Comparison of ENCODE assay signal across 23 mouse cellular contexts in genomic region chr11:9619986-9620385, GRCm38 (mm10).
DNase-seq lines count a peak whose midpoint lies in the region; ATAC-seq and TF ChIP-seq lines count a peak whose summit lies in the region.
"Had no signal": no experiment of that assay in that cellular context is flagged by ENCODE, and none has a peak within 500 bp of the region (broad histone marks: within the 10 kb centered on the region; RNA-seq: fewer than 3 reads in every experiment).

No protein-coding gene starts in this region.

- ATAC-seq in forebrain, embryonic 11.5 days (replicated peaks; ENCODE audit: low FRiP score): peak; percentile 53
- no peak for ATAC-seq in forebrain, postnatal 0 days
- no peak for ATAC-seq in forebrain, embryonic 14.5 days
- ATAC-seq in forebrain, embryonic 15.5 days (replicated peaks): no peak; the same call in 1 of the 2 replicates
- no peak for ATAC-seq in activated CD4-positive, CD25-positive, alpha-beta regulatory T cell, adult 4 months
- ATAC-seq: CD4-positive, CD25-positive, alpha-beta regulatory T cell, adult 4 months had no signal

- no peak overlapping the region for H3K27ac ChIP-seq in forebrain, embryonic 11.5 days (ENCODE audit: low read depth, low read length)
- no peak overlapping the region for H3K27ac ChIP-seq in forebrain, postnatal 0 days (ENCODE audit: low read depth, low read length)
- H3K27ac ChIP-seq in forebrain, embryonic 14.5 days (ENCODE audit: low read depth, low read length): no peak overlapping the region
- H3K27ac ChIP-seq in forebrain, embryonic 15.5 days (replicated peaks): no peak overlapping the region
- H3K27ac ChIP-seq: embryonic facial prominence, embryonic 13.5 days; embryonic facial prominence, embryonic 15.5 days; forebrain, embryonic 10.5 days had no signal

- H3K4me3 ChIP-seq in forebrain, embryonic 11.5 days (ENCODE audit: low read depth, low read length): no peak overlapping the region
- H3K4me3 ChIP-seq in forebrain, postnatal 0 days (ENCODE audit: low read depth, low read length): no peak overlapping the region
- H3K4me3 ChIP-seq in forebrain, embryonic 14.5 days (ENCODE audit: low read depth, low read length): no peak overlapping the region
- no peak overlapping the region for H3K4me3 ChIP-seq in forebrain, embryonic 15.5 days
- H3K4me3 ChIP-seq: embryonic facial prominence, embryonic 13.5 days; embryonic facial prominence, embryonic 15.5 days; erythroblast, embryonic 14.5 days; forebrain, embryonic 10.5 days had no signal

- H3K9me3 ChIP-seq in forebrain, embryonic 11.5 days (ENCODE audit: control insufficient read depth, low read length): no peaks in the 10 kb centered on the region
- H3K9me3 ChIP-seq in forebrain, postnatal 0 days (ENCODE audit: low read length): no peaks in the 10 kb centered on the region
- no peaks in the 10 kb centered on the region for H3K9me3 ChIP-seq in forebrain, embryonic 14.5 days (replicated peaks; ENCODE audit: control insufficient read depth, low read length)
- H3K9me3 ChIP-seq in forebrain, embryonic 15.5 days: no peaks in the 10 kb centered on the region
- H3K9me3 ChIP-seq: embryonic facial prominence, embryonic 13.5 days; embryonic facial prominence, embryonic 15.5 days; forebrain, embryonic 10.5 days; G1E had no signal

- H3K27me3 ChIP-seq in forebrain, embryonic 11.5 days (ENCODE audit: control insufficient read depth, insufficient read depth, low read length): no peaks in the 10 kb centered on the region
- H3K27me3 ChIP-seq in forebrain, postnatal 0 days (ENCODE audit: insufficient read depth, low read length): no peaks in the 10 kb centered on the region; the same call in 1 of the 2 replicates
- H3K27me3 ChIP-seq in forebrain, embryonic 14.5 days (replicated peaks; ENCODE audit: control insufficient read depth, insufficient read depth, low read length): no peaks in the 10 kb centered on the region
- no peaks in the 10 kb centered on the region for H3K27me3 ChIP-seq in forebrain, embryonic 15.5 days
- H3K27me3 ChIP-seq: CH12.LX; embryonic facial prominence, embryonic 13.5 days; embryonic facial prominence, embryonic 15.5 days had no signal

- no peak for TF ChIP-seq CTCF in forebrain, postnatal 0 days (IDR thresholded peaks at IDR 0.05; ENCODE audit: low read depth)

- WGBS in forebrain, embryonic 11.5 days: 26% methylated on average over 1 of the region's 1 CpGs
- WGBS in forebrain, postnatal 0 days: 4% methylated on average over 1 of the region's 1 CpGs
- 3% methylated on average over 1 of the region's 1 CpGs for WGBS in forebrain, embryonic 14.5 days
- WGBS in forebrain, embryonic 15.5 days: 9% methylated on average over 1 of the region's 1 CpGs

- no peaks in the 10 kb centered on the region for H3K36me3 ChIP-seq in forebrain, embryonic 11.5 days (ENCODE audit: control insufficient read depth, insufficient read depth, low read length)
- no peaks in the 10 kb centered on the region for H3K36me3 ChIP-seq in forebrain, postnatal 0 days (ENCODE audit: insufficient read depth)
- H3K36me3 ChIP-seq in forebrain, embryonic 14.5 days (ENCODE audit: control insufficient read depth, insufficient read depth, low read length): no peaks in the 10 kb centered on the region
- no peaks in the 10 kb centered on the region for H3K36me3 ChIP-seq in forebrain, embryonic 15.5 days
- H3K36me3 ChIP-seq: embryonic facial prominence, embryonic 13.5 days; embryonic facial prominence, embryonic 15.5 days; forebrain, embryonic 10.5 days; G1E had no signal

- H3K4me1 ChIP-seq in forebrain, embryonic 11.5 days (replicated peaks; ENCODE audit: control insufficient read depth, insufficient read depth, low read length): no peaks in the 10 kb centered on the region
- no peaks in the 10 kb centered on the region for H3K4me1 ChIP-seq in forebrain, postnatal 0 days (ENCODE audit: insufficient read depth)
- peaks cover 4% of the 10 kb centered on the region; the same call in 1 of the 2 replicates for H3K4me1 ChIP-seq in forebrain, embryonic 14.5 days (ENCODE audit: control insufficient read depth, insufficient read depth, low read length)
- H3K4me1 ChIP-seq in forebrain, embryonic 15.5 days: 0 out of 2 replicates have a peak, but pooled peaks cover 2% of the 10 kb centered on the region
- H3K4me1 ChIP-seq: embryonic facial prominence, embryonic 13.5 days; embryonic facial prominence, embryonic 15.5 days had no signal

- DNase-seq in forebrain, embryonic 11.5 days (ENCODE audit: low spot score): no peak
- no peak for DNase-seq in forebrain, postnatal 0 days
- DNase-seq in forebrain, embryonic 14.5 days (ENCODE audit: low spot score): peak; percentile 42
- DNase-seq: adrenal gland, adult 8-10 months; adrenal gland, postnatal 14 days; adrenal gland, postnatal 36 days; B cell, adult 2 months; cerebellum, adult 11 months; cerebellum, adult 18-20 months; cerebellum, adult 8-10 months; cerebellum, adult 9-11 months; cerebellum, postnatal 14 days; cerebellum, postnatal 36 days; embryo, embryonic 11 days had no signal

- no peak overlapping the region for H3K4me2 ChIP-seq in forebrain, embryonic 11.5 days (ENCODE audit: low read depth, low read length, severe bottlenecking)
- no peak overlapping the region for H3K4me2 ChIP-seq in forebrain, postnatal 0 days (ENCODE audit: low read depth)
- no peak overlapping the region for H3K4me2 ChIP-seq in forebrain, embryonic 14.5 days (ENCODE audit: low read length)
- H3K4me2 ChIP-seq in forebrain, embryonic 15.5 days (replicated peaks): no peak overlapping the region
- H3K4me2 ChIP-seq: embryonic facial prominence, embryonic 13.5 days; embryonic facial prominence, embryonic 15.5 days had no signal

- H3K9ac ChIP-seq in forebrain, embryonic 11.5 days (ENCODE audit: low read length): no peak overlapping the region
- H3K9ac ChIP-seq in forebrain, postnatal 0 days: no peak overlapping the region
- H3K9ac ChIP-seq in forebrain, embryonic 14.5 days (ENCODE audit: low read length): no peak overlapping the region
- H3K9ac ChIP-seq in forebrain, embryonic 15.5 days (replicated peaks): no peak overlapping the region
- H3K9ac ChIP-seq: embryonic facial prominence, embryonic 13.5 days; embryonic facial prominence, embryonic 15.5 days had no signal
